Mouse (Mus musculus): Measurements from ENCODE around the gene Kbtbd7. TPM values are rescaled to one million over a fixed set of nuclear protein-coding genes. Genes with fewer than 3 reads are reported as not detected.
A peak's percentile ranks its signal among the peaks of the same experiment; 100 is the strongest.
"Not testable (repeated sequence)": the region's sequence is repeated elsewhere in the genome, so short reads cannot be mapped to it uniquely, and the experiment has no call there.

Gene Kbtbd7
- polyA plus RNA-seq, 1 experiment from 2014 or later: 9.1 TPM

GRCm38 (mm10) chr14:79440655-79441054 is 14.3 kb downstream of the Kbtbd7 start:
- Histone ChIP-seq H3K36me3 (ENCODE audit: control insufficient read depth, insufficient read depth, low read length) (no peaks in the 10 kb centered on the region), H3K27ac (ENCODE audit: low read depth, low read length) (no peak overlapping the region), H3K9ac (ENCODE audit: low read depth, low read length) (no peak overlapping the region), H3K9me3 (replicated peaks; ENCODE audit: control insufficient read depth, low read length) (no peaks in the 10 kb centered on the region), H3K4me2 (no peak overlapping the region), H3K27me3 (ENCODE audit: control insufficient read depth, insufficient read depth, low read length) (no peaks in the 10 kb centered on the region), H3K4me3 (ENCODE audit: low read depth, low read length) (no peak overlapping the region), H3K4me1 (ENCODE audit: control insufficient read depth, insufficient read depth, low read length) (no peaks in the 10 kb centered on the region)
- no peak for ATAC-seq (replicated peaks; ENCODE audit: insufficient number of reproducible peaks, low FRiP score, low TSS enrichment)
- WGBS (ENCODE audit: insufficient replicate concordance): 78% methylated on average over 2 of the region's 2 CpGs

- Histone ChIP-seq H3K9ac (ENCODE audit: low read depth, low read length) (no peak overlapping the region), H3K4me1 (ENCODE audit: control insufficient read depth, insufficient read depth, low read length) (no peaks in the 10 kb centered on the region), H3K27me3 (ENCODE audit: control insufficient read depth, insufficient read depth, low read length) (no peaks in the 10 kb centered on the region), H3K4me3 (ENCODE audit: low read depth, low read length) (no peak overlapping the region), H3K27ac (ENCODE audit: low read depth, low read length) (no peak overlapping the region), H3K9me3 (replicated peaks; ENCODE audit: control insufficient read depth, low read length) (no peaks in the 10 kb centered on the region), H3K4me2 (no peak overlapping the region), H3K36me3 (ENCODE audit: control insufficient read depth, insufficient read depth, low read length) (no peaks in the 10 kb centered on the region)
- ATAC-seq (replicated peaks; ENCODE audit: insufficient number of reproducible peaks, low FRiP score, low TSS enrichment): no peak
- 76% methylated on average over 5 of the region's 5 CpGs for WGBS (ENCODE audit: insufficient replicate concordance)
These were observed 15.1 kb downstream of the Kbtbd7 start for GRCm38 (mm10) chr14:79441441-79441840.

GRCm38 (mm10) chr14:79444601-79445000 is 18.3 kb downstream of the Kbtbd7 start:
- Histone ChIP-seq H3K4me3 (ENCODE audit: low read depth, low read length) (no peak overlapping the region), H3K9ac (ENCODE audit: low read depth, low read length) (no peak overlapping the region), H3K9me3 (replicated peaks; ENCODE audit: control insufficient read depth, low read length) (no peaks in the 10 kb centered on the region), H3K27me3 (ENCODE audit: control insufficient read depth, insufficient read depth, low read length) (no peaks in the 10 kb centered on the region), H3K4me2 (no peak overlapping the region), H3K36me3 (ENCODE audit: control insufficient read depth, insufficient read depth, low read length) (no peaks in the 10 kb centered on the region), H3K27ac (ENCODE audit: low read depth, low read length) (no peak overlapping the region), H3K4me1 (ENCODE audit: control insufficient read depth, insufficient read depth, low read length) (no peaks in the 10 kb centered on the region)
- no peak for ATAC-seq (replicated peaks; ENCODE audit: insufficient number of reproducible peaks, low FRiP score, low TSS enrichment)
- 86% methylated on average over 9 of the region's 9 CpGs for WGBS (ENCODE audit: insufficient replicate concordance)

- Histone ChIP-seq H3K4me2 (no peak overlapping the region), H3K9ac (ENCODE audit: low read depth, low read length) (no peak overlapping the region), H3K4me3 (ENCODE audit: low read depth, low read length) (no peak overlapping the region), H3K36me3 (ENCODE audit: control insufficient read depth, insufficient read depth, low read length) (no peaks in the 10 kb centered on the region), H3K9me3 (replicated peaks; ENCODE audit: control insufficient read depth, low read length) (no peaks in the 10 kb centered on the region), H3K4me1 (ENCODE audit: control insufficient read depth, insufficient read depth, low read length) (no peaks in the 10 kb centered on the region), H3K27ac (ENCODE audit: low read depth, low read length) (no peak overlapping the region), H3K27me3 (ENCODE audit: control insufficient read depth, insufficient read depth, low read length) (no peaks in the 10 kb centered on the region)
- ATAC-seq (replicated peaks; ENCODE audit: insufficient number of reproducible peaks, low FRiP score, low TSS enrichment): no peak
- WGBS (ENCODE audit: insufficient replicate concordance): 74% methylated on average over 16 of the region's 16 CpGs
These were observed 18.8 kb downstream of the Kbtbd7 start for GRCm38 (mm10) chr14:79445055-79445620.

GRCm38 (mm10) chr14:79451681-79452590 is 25.6 kb downstream of the Kbtbd7 start, which contains the start of gene Kbtbd6:
Gene Kbtbd6 (plus strand): TSS chr14:79451835.
- not testable (repeated sequence) for H3K27me3 ChIP-seq (ENCODE audit: control insufficient read depth, insufficient read depth, low read length); H3K36me3 ChIP-seq (ENCODE audit: control insufficient read depth, insufficient read depth, low read length); H3K4me1 ChIP-seq (ENCODE audit: control insufficient read depth, insufficient read depth, low read length); H3K9me3 ChIP-seq (replicated peaks; ENCODE audit: control insufficient read depth, low read length)
- peak within 1 kb of the TSS; percentile 58 for H3K4me2 ChIP-seq
- H3K4me3 ChIP-seq (ENCODE audit: low read depth, low read length): peak within 1 kb of the TSS; percentile 45
- 10% methylated on average over 39 of the region's 89 CpGs for WGBS (ENCODE audit: insufficient replicate concordance)
- H3K9ac ChIP-seq (ENCODE audit: low read depth, low read length): peak within 1 kb of the TSS; percentile 56; the same call in 1 of the 2 replicates
- H3K27ac ChIP-seq (ENCODE audit: low read depth, low read length): 0 out of 2 replicates have a peak within 1 kb of the TSS, but pooled peaks have one; percentile 11
- peak; percentile 81 for ATAC-seq (replicated peaks; ENCODE audit: insufficient number of reproducible peaks, low FRiP score, low TSS enrichment)

GRCm38 (mm10) chr14:79452591-79452934 is 26.3 kb downstream of the Kbtbd7 start:
- not testable (repeated sequence) for H3K4me1 ChIP-seq (ENCODE audit: control insufficient read depth, insufficient read depth, low read length); ATAC-seq (replicated peaks; ENCODE audit: insufficient number of reproducible peaks, low FRiP score, low TSS enrichment); H3K9me3 ChIP-seq (replicated peaks; ENCODE audit: control insufficient read depth, low read length); H3K27ac ChIP-seq (ENCODE audit: low read depth, low read length); H3K9ac ChIP-seq (ENCODE audit: low read depth, low read length); H3K36me3 ChIP-seq (ENCODE audit: control insufficient read depth, insufficient read depth, low read length); H3K4me2 ChIP-seq; H3K27me3 ChIP-seq (ENCODE audit: control insufficient read depth, insufficient read depth, low read length); H3K4me3 ChIP-seq (ENCODE audit: low read depth, low read length)
- 89% methylated on average over 6 of the region's 10 CpGs for WGBS (ENCODE audit: insufficient replicate concordance)

GRCm38 (mm10) chr14:79460401-79460800 is 34.1 kb downstream of the Kbtbd7 start:
- no peak for ATAC-seq (replicated peaks; ENCODE audit: insufficient number of reproducible peaks, low FRiP score, low TSS enrichment)
- Histone ChIP-seq H3K4me2 (no peak overlapping the region), H3K4me1 (ENCODE audit: control insufficient read depth, insufficient read depth, low read length) (no peaks in the 10 kb centered on the region), H3K4me3 (ENCODE audit: low read depth, low read length) (no peak overlapping the region), H3K36me3 (ENCODE audit: control insufficient read depth, insufficient read depth, low read length) (peaks cover 16% of the 10 kb centered on the region), H3K27ac (ENCODE audit: low read depth, low read length) (no peak overlapping the region), H3K27me3 (ENCODE audit: control insufficient read depth, insufficient read depth, low read length) (no peaks in the 10 kb centered on the region), H3K9ac (ENCODE audit: low read depth, low read length) (no peak overlapping the region), H3K9me3 (replicated peaks; ENCODE audit: control insufficient read depth, low read length) (no peaks in the 10 kb centered on the region)
- WGBS (ENCODE audit: insufficient replicate concordance): 81% methylated on average over 1 of the region's 1 CpGs

GRCm38 (mm10) chr14:79460988-79461387 is 34.7 kb downstream of the Kbtbd7 start:
- no peak overlapping the region for H3K4me3 ChIP-seq (ENCODE audit: low read depth, low read length)
- H3K4me2 ChIP-seq: no peak overlapping the region
- ATAC-seq (replicated peaks; ENCODE audit: insufficient number of reproducible peaks, low FRiP score, low TSS enrichment): no peak
- WGBS (ENCODE audit: insufficient replicate concordance): 90% methylated on average over 4 of the region's 4 CpGs
- no peaks in the 10 kb centered on the region for H3K4me1 ChIP-seq (ENCODE audit: control insufficient read depth, insufficient read depth, low read length)
- H3K36me3 ChIP-seq (ENCODE audit: control insufficient read depth, insufficient read depth, low read length): peaks cover 19% of the 10 kb centered on the region
- no peak overlapping the region for H3K27ac ChIP-seq (ENCODE audit: low read depth, low read length)
- H3K27me3 ChIP-seq (ENCODE audit: control insufficient read depth, insufficient read depth, low read length): no peaks in the 10 kb centered on the region
- H3K9me3 ChIP-seq (replicated peaks; ENCODE audit: control insufficient read depth, low read length): no peaks in the 10 kb centered on the region
- no peak overlapping the region for H3K9ac ChIP-seq (ENCODE audit: low read depth, low read length)

All from heart, embryonic 11.5 days (tissue).